Mouse (Mus musculus): ENCODE measurements around the gene Zbp1.
A peak's percentile ranks its signal among the peaks of the same experiment; 100 is the strongest.

DNA sequence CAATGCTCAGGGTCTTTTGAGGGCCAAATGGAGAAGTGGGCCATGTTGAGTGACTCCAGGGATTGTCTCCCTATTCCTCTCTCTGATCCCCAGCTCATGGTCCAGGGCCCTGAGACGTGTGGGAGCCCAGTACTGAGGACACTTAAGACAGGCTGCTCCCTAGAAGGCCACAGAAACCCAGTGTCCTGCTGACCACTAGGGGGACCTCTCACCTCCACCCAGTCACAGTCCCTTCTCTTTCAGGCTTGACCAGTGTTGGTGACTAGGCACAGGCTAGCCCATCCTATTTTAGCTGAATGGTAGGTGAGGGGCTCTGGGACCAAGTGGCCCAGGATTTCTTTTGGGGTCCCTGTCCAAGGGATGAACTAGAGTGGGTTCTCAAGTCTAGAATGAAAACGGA lies 48.0 kb downstream of the Zbp1 start:
- TF ChIP-seq CTCF (IDR thresholded peaks at IDR 0.05; ENCODE audit: control insufficient read depth, insufficient read depth, low read length) (peak; percentile 64), POLR2A (IDR thresholded peaks at IDR 0.05; ENCODE audit: borderline replicate concordance, control insufficient read depth, low read depth, low read length) (no peak)

Data from bone marrow, adult 2 months (tissue).